Mouse (Mus musculus): ENCODE data around the gene Klf16. TPM values are rescaled to one million over a fixed set of nuclear protein-coding genes. Genes with fewer than 3 reads are reported as not detected.

Gene Klf16
- total and polyA plus RNA-seq, 2 experiments from 2014 or later = 8.6 to 16.6 TPM

- H3K36me3 ChIP-seq (ENCODE audit: insufficient read depth, low read length) = peaks cover 21% of the 10 kb centered on the region; the same call in 1 of the 2 replicates
- 91% methylated on average over 3 of the region's 3 CpGs for WGBS
- no peaks in the 10 kb centered on the region for H3K27me3 ChIP-seq (ENCODE audit: insufficient read depth, low read length)
- DNase-seq (ENCODE audit: low spot score) (no peak), ATAC-seq (no peak)
- H3K27ac ChIP-seq = no peak overlapping the region
- H3K9ac ChIP-seq (replicated peaks; ENCODE audit: low read length) = no peak overlapping the region
- no peaks in the 10 kb centered on the region for H3K4me1 ChIP-seq (ENCODE audit: insufficient read depth, low read length)
- H3K9me3 ChIP-seq (ENCODE audit: low read length) = no peaks in the 10 kb centered on the region
- H3K4me3 ChIP-seq (ENCODE audit: low read length) = no peak overlapping the region
- no peak for TF ChIP-seq CTCF (IDR thresholded peaks at IDR 0.05; ENCODE audit: low read depth)
- H3K4me2 ChIP-seq (ENCODE audit: low read depth, low read length) = no peak overlapping the region
Measured at GRCm38 (mm10) chr10:80613821-80614220, 36.7 kb upstream of the Klf16 start.

GRCm38 (mm10) chr10:80611905-80612304, 34.8 kb upstream of the Klf16 start:
- 95% methylated on average over 3 of the region's 3 CpGs for WGBS
- no peak for DNase-seq (ENCODE audit: low spot score)
- H3K36me3 ChIP-seq (ENCODE audit: insufficient read depth, low read length) = peaks cover 40% of the 10 kb centered on the region

GRCm38 (mm10) chr10:80611024-80611423, 33.9 kb upstream of the Klf16 start:
- no peak overlapping the region for H3K4me3 ChIP-seq (ENCODE audit: low read length)
- H3K36me3 ChIP-seq (ENCODE audit: insufficient read depth, low read length) = peaks cover 47% of the 10 kb centered on the region
- ATAC-seq (no peak), DNase-seq (ENCODE audit: low spot score) (peak; percentile 51)
- WGBS = 81% methylated on average over 4 of the region's 4 CpGs
- H3K9me3 ChIP-seq (ENCODE audit: low read length) = no peaks in the 10 kb centered on the region
- peak; percentile 81 for TF ChIP-seq CTCF (IDR thresholded peaks at IDR 0.05; ENCODE audit: low read depth)
- H3K4me2 ChIP-seq (ENCODE audit: low read depth, low read length) = no peak overlapping the region
- H3K27me3 ChIP-seq (ENCODE audit: insufficient read depth, low read length) = no peaks in the 10 kb centered on the region
- H3K9ac ChIP-seq (replicated peaks; ENCODE audit: low read length) = no peak overlapping the region
- no peaks in the 10 kb centered on the region for H3K4me1 ChIP-seq (ENCODE audit: insufficient read depth, low read length)
- no peak overlapping the region for H3K27ac ChIP-seq

More at GRCm38 (mm10) chr10:80611905-80612304, 34.8 kb upstream of the Klf16 start:
- Histone ChIP-seq H3K9me3 (ENCODE audit: low read length) (no peaks in the 10 kb centered on the region), H3K27me3 (ENCODE audit: insufficient read depth, low read length) (no peaks in the 10 kb centered on the region), H3K4me3 (ENCODE audit: low read length) (no peak overlapping the region), H3K4me1 (ENCODE audit: insufficient read depth, low read length) (no peaks in the 10 kb centered on the region), H3K27ac (no peak overlapping the region), H3K4me2 (ENCODE audit: low read depth, low read length) (no peak overlapping the region), H3K9ac (replicated peaks; ENCODE audit: low read length) (no peak overlapping the region)
- ATAC-seq = no peak
- no peak for TF ChIP-seq CTCF (IDR thresholded peaks at IDR 0.05; ENCODE audit: low read depth)

GRCm38 (mm10) chr10:80610116-80610785, 33.1 kb upstream of the Klf16 start:
- H3K9ac ChIP-seq (replicated peaks; ENCODE audit: low read length) = no peak overlapping the region
- peaks cover 41% of the 10 kb centered on the region for H3K36me3 ChIP-seq (ENCODE audit: insufficient read depth, low read length)
- ATAC-seq (no peak), DNase-seq (ENCODE audit: low spot score) (no peak)
- no peak overlapping the region for H3K4me3 ChIP-seq (ENCODE audit: low read length)
- no peak overlapping the region for H3K27ac ChIP-seq
- H3K9me3 ChIP-seq (ENCODE audit: low read length) = no peaks in the 10 kb centered on the region
- H3K4me1 ChIP-seq (ENCODE audit: insufficient read depth, low read length) = no peaks in the 10 kb centered on the region
- TF ChIP-seq CTCF (IDR thresholded peaks at IDR 0.05; ENCODE audit: low read depth) = no peak
- WGBS = 85% methylated on average over 9 of the region's 9 CpGs
- no peaks in the 10 kb centered on the region for H3K27me3 ChIP-seq (ENCODE audit: insufficient read depth, low read length)
- H3K4me2 ChIP-seq (ENCODE audit: low read depth, low read length) = no peak overlapping the region

GRCm38 (mm10) chr10:80609269-80609924, 32.3 kb upstream of the Klf16 start:
- Histone ChIP-seq H3K4me1 (ENCODE audit: insufficient read depth, low read length) (no peaks in the 10 kb centered on the region), H3K36me3 (ENCODE audit: insufficient read depth, low read length) (peaks cover 34% of the 10 kb centered on the region), H3K4me3 (ENCODE audit: low read length) (no peak overlapping the region), H3K27me3 (ENCODE audit: insufficient read depth, low read length) (no peaks in the 10 kb centered on the region), H3K9me3 (ENCODE audit: low read length) (no peaks in the 10 kb centered on the region), H3K4me2 (ENCODE audit: low read depth, low read length) (no peak overlapping the region), H3K9ac (replicated peaks; ENCODE audit: low read length) (no peak overlapping the region), H3K27ac (no peak overlapping the region)
- 94% methylated on average over 10 of the region's 10 CpGs for WGBS
- no peak for TF ChIP-seq CTCF (IDR thresholded peaks at IDR 0.05; ENCODE audit: low read depth)
- ATAC-seq (no peak), DNase-seq (ENCODE audit: low spot score) (no peak)

GRCm38 (mm10) chr10:80608435-80608834, 31.3 kb upstream of the Klf16 start:
- no peak for ATAC-seq
- DNase-seq (ENCODE audit: low spot score) = no peak
- H3K27ac ChIP-seq = no peak overlapping the region
- no peak for TF ChIP-seq CTCF (IDR thresholded peaks at IDR 0.05; ENCODE audit: low read depth)
- 93% methylated on average over 3 of the region's 3 CpGs for WGBS
- no peak overlapping the region for H3K4me2 ChIP-seq (ENCODE audit: low read depth, low read length)
- no peaks in the 10 kb centered on the region for H3K9me3 ChIP-seq (ENCODE audit: low read length)
- no peaks in the 10 kb centered on the region for H3K27me3 ChIP-seq (ENCODE audit: insufficient read depth, low read length)
- peaks cover 7% of the 10 kb centered on the region for H3K4me1 ChIP-seq (ENCODE audit: insufficient read depth, low read length)
- H3K4me3 ChIP-seq (ENCODE audit: low read length) = no peak overlapping the region
- H3K36me3 ChIP-seq (ENCODE audit: insufficient read depth, low read length) = peaks cover 34% of the 10 kb centered on the region
- no peak overlapping the region for H3K9ac ChIP-seq (replicated peaks; ENCODE audit: low read length)
